Mouse (Mus musculus): ENCODE measurements around the gene Il16. TPM values are rescaled to one million over a fixed set of nuclear protein-coding genes. Genes with fewer than 3 reads are reported as not detected.
"Not testable (repeated sequence)": the region's sequence is repeated elsewhere in the genome, so short reads cannot be mapped to it uniquely, and the experiment has no call there.

Il16 gene
- polyA plus RNA-seq, 1 experiment from 2014 or later = 7.2 TPM

- H3K27me3 ChIP-seq (replicated peaks; ENCODE audit: control insufficient read depth, insufficient read depth, low read length) = no peaks in the 10 kb centered on the region
- H3K36me3 ChIP-seq (ENCODE audit: control insufficient read depth, insufficient read depth, low read length) = no peaks in the 10 kb centered on the region
- H3K9me3 ChIP-seq (ENCODE audit: control insufficient read depth, low read length) = peaks cover 8% of the 10 kb centered on the region; the same call in 1 of the 2 replicates
- peak overlapping the region; percentile 39 for H3K27ac ChIP-seq (replicated peaks; ENCODE audit: low read depth, low read length)
- DNase-seq (ENCODE audit: low spot score) (peak; percentile 77), ATAC-seq (ENCODE audit: low read depth) (peak; percentile 62)
- peaks cover 18% of the 10 kb centered on the region; the same call in 1 of the 2 replicates for H3K4me1 ChIP-seq (ENCODE audit: control insufficient read depth, insufficient read depth, low read length)
- no peak overlapping the region; the same call in 1 of the 2 replicates for H3K9ac ChIP-seq (ENCODE audit: low read depth, low read length)
- 35% methylated on average over 5 of the region's 5 CpGs for WGBS
- H3K4me3 ChIP-seq (ENCODE audit: low read depth, low read length) = no peak overlapping the region
- no peak overlapping the region for H3K4me2 ChIP-seq (ENCODE audit: low read depth, low read length)
Observed at GRCm38 (mm10) chr7:83717021-83717725, 28.4 kb downstream of the Il16 start.

GRCm38 (mm10) chr7:83713639-83714038 lies 31.9 kb downstream of the Il16 start:
- peaks cover 8% of the 10 kb centered on the region; the same call in 1 of the 2 replicates for H3K9me3 ChIP-seq (ENCODE audit: control insufficient read depth, low read length)
- H3K36me3 ChIP-seq (ENCODE audit: control insufficient read depth, insufficient read depth, low read length) = no peaks in the 10 kb centered on the region
- DNase-seq (ENCODE audit: low spot score) = no peak
- H3K4me3 ChIP-seq (ENCODE audit: low read depth, low read length) = no peak overlapping the region
- WGBS = 74% methylated on average over 1 of the region's 1 CpGs
- H3K4me2 ChIP-seq (ENCODE audit: low read depth, low read length) = no peak overlapping the region
- no peak overlapping the region for H3K27ac ChIP-seq (replicated peaks; ENCODE audit: low read depth, low read length)
- H3K27me3 ChIP-seq (replicated peaks; ENCODE audit: control insufficient read depth, insufficient read depth, low read length) = no peaks in the 10 kb centered on the region
- no peak overlapping the region for H3K9ac ChIP-seq (ENCODE audit: low read depth, low read length)
- no peak for ATAC-seq (ENCODE audit: low read depth)
- peaks cover 22% of the 10 kb centered on the region; the same call in 1 of the 2 replicates for H3K4me1 ChIP-seq (ENCODE audit: control insufficient read depth, insufficient read depth, low read length)

- H3K4me1 ChIP-seq (ENCODE audit: control insufficient read depth, insufficient read depth, low read length); H3K4me3 ChIP-seq (ENCODE audit: low read depth, low read length); H3K27me3 ChIP-seq (replicated peaks; ENCODE audit: control insufficient read depth, insufficient read depth, low read length); H3K27ac ChIP-seq (replicated peaks; ENCODE audit: low read depth, low read length); H3K9me3 ChIP-seq (ENCODE audit: control insufficient read depth, low read length); H3K4me2 ChIP-seq (ENCODE audit: low read depth, low read length); H3K36me3 ChIP-seq (ENCODE audit: control insufficient read depth, insufficient read depth, low read length); DNase-seq (ENCODE audit: low spot score); ATAC-seq (ENCODE audit: low read depth); H3K9ac ChIP-seq (ENCODE audit: low read depth, low read length): not testable (repeated sequence)
- 89% methylated on average over 7 of the region's 10 CpGs for WGBS
Observed at GRCm38 (mm10) chr7:83711676-83712259, 33.8 kb downstream of the Il16 start.

- peak overlapping the region; percentile 61; the same call in 1 of the 2 replicates for H3K27ac ChIP-seq (replicated peaks; ENCODE audit: low read depth, low read length)
- ATAC-seq (ENCODE audit: low read depth) (no peak), DNase-seq (ENCODE audit: low spot score) (peak; percentile 58)
- WGBS = 33% methylated on average over 9 of the region's 9 CpGs
- peaks cover 15% of the 10 kb centered on the region for H3K4me1 ChIP-seq (ENCODE audit: control insufficient read depth, insufficient read depth, low read length)
- no peak overlapping the region for H3K4me3 ChIP-seq (ENCODE audit: low read depth, low read length)
- no peaks in the 10 kb centered on the region for H3K27me3 ChIP-seq (replicated peaks; ENCODE audit: control insufficient read depth, insufficient read depth, low read length)
- no peak overlapping the region for H3K4me2 ChIP-seq (ENCODE audit: low read depth, low read length)
- no peaks in the 10 kb centered on the region for H3K9me3 ChIP-seq (ENCODE audit: control insufficient read depth, low read length)
- H3K9ac ChIP-seq (ENCODE audit: low read depth, low read length) = no peak overlapping the region
- no peaks in the 10 kb centered on the region for H3K36me3 ChIP-seq (ENCODE audit: control insufficient read depth, insufficient read depth, low read length)
Observed at GRCm38 (mm10) chr7:83703046-83703775, 42.3 kb downstream of the Il16 start.

- Histone ChIP-seq H3K4me3 (ENCODE audit: low read depth, low read length) (no peak overlapping the region), H3K4me1 (ENCODE audit: control insufficient read depth, insufficient read depth, low read length) (peaks cover 15% of the 10 kb centered on the region), H3K27ac (replicated peaks; ENCODE audit: low read depth, low read length) (no peak overlapping the region; the same call in 1 of the 2 replicates), H3K36me3 (ENCODE audit: control insufficient read depth, insufficient read depth, low read length) (no peaks in the 10 kb centered on the region), H3K4me2 (ENCODE audit: low read depth, low read length) (no peak overlapping the region), H3K27me3 (replicated peaks; ENCODE audit: control insufficient read depth, insufficient read depth, low read length) (no peaks in the 10 kb centered on the region), H3K9ac (ENCODE audit: low read depth, low read length) (no peak overlapping the region), H3K9me3 (ENCODE audit: control insufficient read depth, low read length) (no peaks in the 10 kb centered on the region)
- 57% methylated on average over 6 of the region's 6 CpGs for WGBS
- DNase-seq (ENCODE audit: low spot score) = no peak
- no peak for ATAC-seq (ENCODE audit: low read depth)
Observed at GRCm38 (mm10) chr7:83699066-83699745, 46.3 kb downstream of the Il16 start.

- Histone ChIP-seq H3K9ac (ENCODE audit: low read depth, low read length) (no peak overlapping the region), H3K9me3 (ENCODE audit: control insufficient read depth, low read length) (no peaks in the 10 kb centered on the region), H3K4me1 (ENCODE audit: control insufficient read depth, insufficient read depth, low read length) (peaks cover 4% of the 10 kb centered on the region; the same call in 1 of the 2 replicates), H3K4me3 (ENCODE audit: low read depth, low read length) (no peak overlapping the region), H3K27ac (replicated peaks; ENCODE audit: low read depth, low read length) (no peak overlapping the region), H3K27me3 (replicated peaks; ENCODE audit: control insufficient read depth, insufficient read depth, low read length) (no peaks in the 10 kb centered on the region), H3K4me2 (ENCODE audit: low read depth, low read length) (no peak overlapping the region), H3K36me3 (ENCODE audit: control insufficient read depth, insufficient read depth, low read length) (no peaks in the 10 kb centered on the region)
- ATAC-seq (ENCODE audit: low read depth) (no peak), DNase-seq (ENCODE audit: low spot score) (no peak)
- 30% methylated on average over 6 of the region's 6 CpGs for WGBS
Observed at GRCm38 (mm10) chr7:83695449-83696212, 49.9 kb downstream of the Il16 start.

GRCm38 (mm10) chr7:83682640-83683274 lies 62.8 kb downstream of the Il16 start:
- Histone ChIP-seq H3K9ac (ENCODE audit: low read depth, low read length) (no peak overlapping the region), H3K27me3 (replicated peaks; ENCODE audit: control insufficient read depth, insufficient read depth, low read length) (no peaks in the 10 kb centered on the region), H3K4me2 (ENCODE audit: low read depth, low read length) (no peak overlapping the region), H3K9me3 (ENCODE audit: control insufficient read depth, low read length) (no peaks in the 10 kb centered on the region), H3K36me3 (ENCODE audit: control insufficient read depth, insufficient read depth, low read length) (no peaks in the 10 kb centered on the region), H3K27ac (replicated peaks; ENCODE audit: low read depth, low read length) (no peak overlapping the region), H3K4me3 (ENCODE audit: low read depth, low read length) (no peak overlapping the region), H3K4me1 (ENCODE audit: control insufficient read depth, insufficient read depth, low read length) (no peaks in the 10 kb centered on the region)
- DNase-seq (ENCODE audit: low spot score) (no peak), ATAC-seq (ENCODE audit: low read depth) (no peak)
- WGBS = 23% methylated on average over 6 of the region's 6 CpGs
